Mouse (Mus musculus) kidney, adult 2 months (tissue): ENCODE measurements at regions not wholly inside any gene's neighbourhood (a gene's known extent, or its start where the extent isn't known, plus 50 kb on each side); places are given as distances from the start of the nearest gene placed in this dataset.

Experiments
- CTCF ChIP-seq: fragments of 200-500 bp; conservative IDR thresholded peaks from 2 replicates; pipeline ENCODE4 v1.5.1; 2011; ENCODE audit warnings: low read depth, mild to moderate bottlenecking, control low read depth, low read length, moderate library complexity, mixed read lengths; ENCODE audit not compliant: insufficient read depth, insufficient read length
- POLR2A ChIP-seq: fragments of 200-500 bp; IDR thresholded peaks from one replicate; pipeline ENCODE4 v1.6.1; 2011; ENCODE audit warnings: low read depth, low read length, control low read depth

DNA sequence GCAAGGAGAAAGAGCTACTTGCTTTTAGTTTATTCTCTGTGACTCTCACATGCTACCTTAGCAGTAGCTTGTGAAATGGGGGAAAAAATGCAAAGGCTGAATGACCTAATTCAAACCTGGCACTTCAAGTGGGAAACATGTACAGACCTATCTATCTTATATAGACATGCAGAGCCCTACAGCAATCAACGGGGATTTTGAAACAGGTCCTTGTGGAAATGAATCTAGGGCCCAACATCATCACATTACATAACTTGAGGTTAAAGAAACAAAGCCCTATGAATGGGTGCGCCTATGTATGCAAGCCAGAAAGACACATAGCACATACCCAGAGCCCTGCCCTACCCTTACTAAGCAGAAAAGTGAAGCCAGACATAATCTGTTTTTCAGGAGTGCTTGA lies 371.8 kb upstream of the A1bg start:
- TF ChIP-seq POLR2A: no peak
- TF ChIP-seq CTCF: no peak
